Mouse (Mus musculus): Measurements from ENCODE around the gene Zfr.

Zfr gene

GRCm38 (mm10) chr15:12117242-12118092 lies at the start of gene Zfr:
Gene Zfr, plus strand, starts transcription at chr15:12117831.
- WGBS, result 1% methylated on average over 59 of the region's 59 CpGs

- 43% methylated on average over 2 of the region's 2 CpGs for WGBS
These were observed 49.7 kb upstream of the Zfr start for GRCm38 (mm10) chr15:12067971-12068370.

GRCm38 (mm10) chr15:12068395-12069218 lies 49.0 kb upstream of the Zfr start:
- WGBS, result 71% methylated on average over 9 of the region's 9 CpGs

GRCm38 (mm10) chr15:12072709-12073336 lies 44.8 kb upstream of the Zfr start:
- 79% methylated on average over 7 of the region's 7 CpGs for WGBS

GRCm38 (mm10) chr15:12074426-12074825 lies 43.2 kb upstream of the Zfr start:
- WGBS, result 84% methylated on average over 6 of the region's 6 CpGs

- 65% methylated on average over 13 of the region's 13 CpGs for WGBS
These were observed 35.3 kb upstream of the Zfr start for GRCm38 (mm10) chr15:12082344-12082743.

GRCm38 (mm10) chr15:12084164-12084563 lies 33.5 kb upstream of the Zfr start:
- 38% methylated on average over 6 of the region's 6 CpGs for WGBS

- WGBS, result 70% methylated on average over 4 of the region's 4 CpGs
These were observed 32.8 kb upstream of the Zfr start for GRCm38 (mm10) chr15:12084859-12085258.

- WGBS, result 91% methylated on average over 5 of the region's 5 CpGs
These were observed 30.0 kb upstream of the Zfr start for GRCm38 (mm10) chr15:12087634-12088033.

- 66% methylated on average over 10 of the region's 10 CpGs for WGBS
These were observed 29.5 kb upstream of the Zfr start for GRCm38 (mm10) chr15:12088091-12088490.

- WGBS, result 56% methylated on average over 7 of the region's 7 CpGs
These were observed 27.5 kb upstream of the Zfr start for GRCm38 (mm10) chr15:12090087-12090486.

- 88% methylated on average over 9 of the region's 9 CpGs for WGBS
These were observed 26.5 kb upstream of the Zfr start for GRCm38 (mm10) chr15:12090981-12091669.

- WGBS, result 45% methylated on average over 10 of the region's 10 CpGs
These were observed 25.7 kb upstream of the Zfr start for GRCm38 (mm10) chr15:12091781-12092458.

GRCm38 (mm10) chr15:12093026-12093960 lies 24.3 kb upstream of the Zfr start:
- WGBS, result 40% methylated on average over 25 of the region's 25 CpGs

GRCm38 (mm10) chr15:12093961-12094566 lies 23.6 kb upstream of the Zfr start:
- 63% methylated on average over 4 of the region's 4 CpGs for WGBS

GRCm38 (mm10) chr15:12096447-12096846 lies 21.2 kb upstream of the Zfr start:
- 23% methylated on average over 4 of the region's 4 CpGs for WGBS

GRCm38 (mm10) chr15:12097344-12097743 lies 20.3 kb upstream of the Zfr start:
- 95% methylated on average over 5 of the region's 5 CpGs for WGBS

GRCm38 (mm10) chr15:12100912-12101311 lies 16.7 kb upstream of the Zfr start:
- WGBS, result 75% methylated on average over 5 of the region's 5 CpGs

- WGBS, result 15% methylated on average over 3 of the region's 3 CpGs
These were observed 13.9 kb upstream of the Zfr start for GRCm38 (mm10) chr15:12103763-12104162.

Measured in cerebral cortex, adult 2 months (tissue).